Mouse (Mus musculus) heart, adult 2 months (tissue): ENCODE measurements around the gene Als2cr12.

ENCODE experiments used
- CTCF ChIP-seq: fragments of 200-600 bp; IDR thresholded peaks from 2 replicates; pipeline ENCODE4 v1.8.1; 2022; ENCODE audit warnings: antibody characterized with exemption, mild to moderate bottlenecking, moderate library complexity
- EP300 ChIP-seq: fragments of 200-500 bp; IDR thresholded peaks from 2 replicates; pipeline ENCODE4 v1.6.1; 2011; ENCODE audit warnings: low read depth, low read length, control low read depth; ENCODE audit not compliant: insufficient read depth
- POLR2A ChIP-seq: fragments of 200-500 bp; IDR thresholded peaks from 2 replicates; pipeline ENCODE4 v1.6.1; 2011; ENCODE audit warnings: mild to moderate bottlenecking, low read depth, low read length, control low read depth; ENCODE audit not compliant: insufficient read depth

DNA sequence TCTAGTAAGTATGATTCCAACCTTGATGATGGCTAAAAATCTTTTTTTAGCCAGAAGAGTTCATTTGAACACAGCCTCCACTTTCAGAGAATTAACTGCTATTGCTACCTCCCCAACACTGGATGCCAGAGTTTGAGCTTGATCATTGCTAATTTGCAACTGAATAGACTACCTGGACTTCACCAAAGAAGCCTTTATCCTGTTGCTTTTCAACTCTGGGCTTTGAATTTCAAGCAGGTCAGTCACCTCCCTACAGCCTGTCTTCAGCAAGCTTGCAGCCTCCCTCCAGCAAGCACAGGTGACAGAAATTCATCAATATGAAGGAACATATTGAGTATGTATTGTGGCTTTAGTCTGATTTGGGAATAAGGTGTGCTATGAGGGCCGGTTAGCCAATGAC lies 6.4 kb downstream of the Als2cr12 start:
- TF ChIP-seq CTCF, result no peak
- TF ChIP-seq EP300, result no peak
- no peak for TF ChIP-seq POLR2A
